Mouse (Mus musculus): ENCODE data around the gene Nrcam.

GRCm38 (mm10) chr12:44551614-44552013, 222.9 kb downstream of the Nrcam start:
- TF ChIP-seq GATA1 (IDR thresholded peaks at IDR 0.05; ENCODE audit: low read length) (no peak), TAL1 (IDR thresholded peaks at IDR 0.05; ENCODE audit: low read length) (no peak)

All from erythroblast, embryonic 14.5 days (primary cell).